Mouse (Mus musculus) granulocyte monocyte progenitor cell, adult 5-6 weeks (primary cell): ENCODE data around the gene Cenpb. TPM values are rescaled to one million over a fixed set of nuclear protein-coding genes. Genes with fewer than 3 reads are reported as not detected.

Source experiments
- ATAC-seq: replicated peaks from 2 replicates; pipeline ENCODE4 v1.8.0; 2016; ENCODE audit warnings: mild to moderate bottlenecking, moderate TSS enrichment, inconsistent platforms; ENCODE audit not compliant: poor library complexity, severe bottlenecking
- total RNA-seq, 2 experiments: library from RNA; stranded (forward) in 1 of 2; stranded (reverse) in 1 of 2; fragments of 200-712, 200-1000 nt in 1 of 2; fragments of >200 nt in 1 of 2; fragmentation: Nextera tagmentation in 1 of 2; gene quantifications; 2 replicates each; pipeline ENCODE4 v1.2.3; 2014 to 2017

The Cenpb gene
- total RNA-seq, 2 experiments from 2014 or later: 14.3 to 18.6 TPM

- no peak for ATAC-seq
Measured at GRCm38 (mm10) chr2:131201262-131201661, 21.4 kb upstream of the Cenpb start.

GRCm38 (mm10) chr2:131200710-131201109 lies 20.8 kb upstream of the Cenpb start:
- no peak for ATAC-seq

GRCm38 (mm10) chr2:131196606-131197316 lies 16.9 kb upstream of the Cenpb start:
- ATAC-seq: peak; percentile 95

- ATAC-seq: no peak
Measured at GRCm38 (mm10) chr2:131191005-131191390, 11.1 kb upstream of the Cenpb start.

GRCm38 (mm10) chr2:131190344-131191004 lies 10.6 kb upstream of the Cenpb start:
- no peak for ATAC-seq

- no peak for ATAC-seq
Measured at GRCm38 (mm10) chr2:131189521-131190309, 9.8 kb upstream of the Cenpb start.

GRCm38 (mm10) chr2:131188311-131188710 lies 8.4 kb upstream of the Cenpb start:
- no peak for ATAC-seq

GRCm38 (mm10) chr2:131187602-131187922 lies 7.7 kb upstream of the Cenpb start:
- ATAC-seq: no peak

GRCm38 (mm10) chr2:131186771-131187601 lies 7.1 kb upstream of the Cenpb start, which contains the start of the genes Cdc25b and Spef1:
Gene Cdc25b, plus strand, starts transcription at chr2:131186949.
Gene Spef1, minus strand, starts transcription at chr2:131187282.
- peak; percentile 95 for ATAC-seq

GRCm38 (mm10) chr2:131186343-131186742 lies 6.5 kb upstream of the Cenpb start:
- no peak for ATAC-seq

- peak; percentile 49 for ATAC-seq
Measured at GRCm38 (mm10) chr2:131179246-131179886, 501 bp downstream of the Cenpb start.

GRCm38 (mm10) chr2:131178828-131179245 lies 1.0 kb downstream of the Cenpb start:
- no peak for ATAC-seq

- ATAC-seq: no peak
Measured at GRCm38 (mm10) chr2:131177932-131178331, 1.9 kb downstream of the Cenpb start.

- no peak for ATAC-seq
Measured at GRCm38 (mm10) chr2:131176491-131176890, 3.4 kb downstream of the Cenpb start.

GRCm38 (mm10) chr2:131175945-131176309 lies 3.9 kb downstream of the Cenpb start:
- no peak for ATAC-seq

- no peak for ATAC-seq
Measured at GRCm38 (mm10) chr2:131175286-131175944, 4.5 kb downstream of the Cenpb start.

- peak; percentile 50 for ATAC-seq
Measured at GRCm38 (mm10) chr2:131174700-131175099, 5.2 kb downstream of the Cenpb start.

- ATAC-seq: no peak
Measured at GRCm38 (mm10) chr2:131172322-131172721, 7.5 kb downstream of the Cenpb start.

GRCm38 (mm10) chr2:131171401-131172104 lies 8.3 kb downstream of the Cenpb start:
- ATAC-seq: peak; percentile 26
